Mouse (Mus musculus) limb, embryonic 15.5 days (tissue): ENCODE data around the gene 2610028H24Rik. TPM values are rescaled to one million over a fixed set of nuclear protein-coding genes. Genes with fewer than 3 reads are reported as not detected.

Experiments
- ATAC-seq: fragments of 200-750 bp; cut with Nextera tagmentation; 2 replicates; pipeline ENCODE4 v1.8.0; 2017; ENCODE audit warnings: low read depth, moderate TSS enrichment; ENCODE audit not compliant: insufficient number of reproducible peaks, low FRiP score, low TSS enrichment
- H3K27ac ChIP-seq: fragments of 300-500 bp; sonication (generic); 2 replicates; pipeline ENCODE4 v1.5.1; 2015; ENCODE audit warnings: moderate library complexity, mild to moderate bottlenecking, inconsistent platforms
- H3K27me3 ChIP-seq: fragments of 300-500 bp; sonication (generic); 2 replicates; pipeline ENCODE4 v1.6.1; 2015; ENCODE audit warnings: inconsistent platforms
- H3K36me3 ChIP-seq: fragments of 300-500 bp; sonication (generic); 2 replicates; pipeline ENCODE4 v1.6.1; 2015; ENCODE audit warnings: inconsistent platforms
- H3K4me1 ChIP-seq: fragments of 300-500 bp; sonication (generic); 2 replicates; pipeline ENCODE4 v1.6.1; 2015; ENCODE audit warnings: inconsistent platforms
- H3K4me2 ChIP-seq: fragments of 300-500 bp; sonication (generic); 2 replicates; pipeline ENCODE4 v1.6.1; 2015; ENCODE audit warnings: mild to moderate bottlenecking, inconsistent platforms
- H3K4me3 ChIP-seq: fragments of 300-500 bp; sonication (generic); 2 replicates; pipeline ENCODE4 v1.5.1; 2015; ENCODE audit warnings: mild to moderate bottlenecking, inconsistent platforms
- H3K9ac ChIP-seq: fragments of 300-500 bp; sonication (generic); 2 replicates; pipeline ENCODE4 v1.6.1; 2015; ENCODE audit warnings: inconsistent platforms
- H3K9me3 ChIP-seq: fragments of 300-500 bp; sonication (generic); 2 replicates; pipeline ENCODE4 v1.6.1; 2016; ENCODE audit warnings: inconsistent platforms
- WGBS: fragments of 180-500 bp; shearing (Covaris S2); methylation state at CpG from one replicate; pipeline ENCODE4 v1.1.7; 2015; 5-methylcytosine and 5-hydroxymethylcytosine counted together
- polyA plus RNA-seq: library from polyadenylated mRNA; unstranded; fragments of >200 nt; fragmentation: Nextera tagmentation; extraction: Ambion mirVana; gene quantifications from 2 replicates; pipeline ENCODE4 v1.2.1, GENCODE M21; 2015

Gene 2610028H24Rik
- polyA plus RNA-seq, 1 experiment from 2014 or later = not detected

GRCm38 (mm10) chr10:76496366-76496765 lies 47.5 kb downstream of the 2610028H24Rik start:
- 93% methylated on average over 7 of the region's 7 CpGs for WGBS
- Histone ChIP-seq H3K4me1 (no peaks in the 10 kb centered on the region), H3K9me3 (no peaks in the 10 kb centered on the region), H3K27me3 (no peaks in the 10 kb centered on the region), H3K36me3 (peaks cover 81% of the 10 kb centered on the region), H3K4me2 (no peak overlapping the region), H3K4me3 (no peak overlapping the region), H3K9ac (no peak overlapping the region), H3K27ac (no peak overlapping the region)
- ATAC-seq = no peak

GRCm38 (mm10) chr10:76497522-76497921 lies 48.6 kb downstream of the 2610028H24Rik start:
- no peak for ATAC-seq
- Histone ChIP-seq H3K27ac (no peak overlapping the region), H3K27me3 (no peaks in the 10 kb centered on the region), H3K4me1 (no peaks in the 10 kb centered on the region), H3K9me3 (no peaks in the 10 kb centered on the region), H3K4me3 (no peak overlapping the region), H3K36me3 (peaks cover 88% of the 10 kb centered on the region), H3K9ac (no peak overlapping the region), H3K4me2 (no peak overlapping the region)
- 92% methylated on average over 4 of the region's 4 CpGs for WGBS

GRCm38 (mm10) chr10:76504271-76504943 lies 55.5 kb downstream of the 2610028H24Rik start:
- H3K4me2 ChIP-seq = no peak overlapping the region
- H3K27me3 ChIP-seq = no peaks in the 10 kb centered on the region
- no peak for ATAC-seq
- no peak overlapping the region for H3K27ac ChIP-seq
- H3K4me3 ChIP-seq = no peak overlapping the region
- peaks cover 88% of the 10 kb centered on the region for H3K36me3 ChIP-seq
- WGBS = 90% methylated on average over 11 of the region's 11 CpGs
- no peak overlapping the region for H3K9ac ChIP-seq
- no peaks in the 10 kb centered on the region for H3K9me3 ChIP-seq
- H3K4me1 ChIP-seq = no peaks in the 10 kb centered on the region

GRCm38 (mm10) chr10:76505865-76506264 lies 57.0 kb downstream of the 2610028H24Rik start:
- Histone ChIP-seq H3K27me3 (no peaks in the 10 kb centered on the region), H3K27ac (no peak overlapping the region), H3K9me3 (no peaks in the 10 kb centered on the region), H3K4me2 (no peak overlapping the region), H3K4me3 (no peak overlapping the region), H3K9ac (no peak overlapping the region), H3K4me1 (no peaks in the 10 kb centered on the region), H3K36me3 (peaks cover 87% of the 10 kb centered on the region)
- ATAC-seq = no peak
- WGBS = 94% methylated on average over 7 of the region's 7 CpGs

Other genes starting within 250 kb of the 2610028H24Rik start
- gene Prmt2, start 211.2 kb upstream of the 2610028H24Rik start, polyA plus RNA-seq = 53.6 and 62.6 TPM in 2 replicates
- 9.5 and 11.7 TPM in 2 replicates for gene S100b, start 195.2 kb upstream of the 2610028H24Rik start, polyA plus RNA-seq
- 13.7 and 14.8 TPM in 2 replicates for gene Dip2a, start 103.8 kb upstream of the 2610028H24Rik start, polyA plus RNA-seq
- not detected in 2 replicates for gene AC141477.1, start 8.6 kb upstream of the 2610028H24Rik start, polyA plus RNA-seq
- gene Pcnt, start 6.3 kb upstream of the 2610028H24Rik start, polyA plus RNA-seq = 14.6 and 14.8 TPM in 2 replicates
- 43.9 and 47.9 TPM in 2 replicates for gene Mcm3ap, start 19.8 kb downstream of the 2610028H24Rik start, polyA plus RNA-seq
- gene Ybey, start 20.0 kb downstream of the 2610028H24Rik start, polyA plus RNA-seq = 5.6 and 5.9 TPM in 2 replicates
- 35.1 and 37.7 TPM in 2 replicates for gene Lss, start 82.5 kb downstream of the 2610028H24Rik start, polyA plus RNA-seq
- not detected in 2 replicates for gene Spatc1l, start 113.2 kb downstream of the 2610028H24Rik start, polyA plus RNA-seq
- gene Ftcd, start 126.6 kb downstream of the 2610028H24Rik start, polyA plus RNA-seq = 0.12 and 0.14 TPM in 2 replicates
- gene Col6a2, start 174.5 kb downstream of the 2610028H24Rik start, polyA plus RNA-seq = 369 and 451 TPM in 2 replicates